Mouse (Mus musculus) common myeloid progenitor, adult 5-6 weeks (primary cell): ENCODE data around the gene Hist1h4n. TPM values are rescaled to one million over a fixed set of nuclear protein-coding genes. Genes with fewer than 3 reads are reported as not detected.
"Not testable (repeated sequence)": the region's sequence is repeated elsewhere in the genome, so short reads cannot be mapped to it uniquely, and the experiment has no call there.

ENCODE experiments used
- ATAC-seq: replicated peaks from 2 replicates; pipeline ENCODE4 v1.8.0; 2016; ENCODE audit warnings: low read depth, mild to moderate bottlenecking, moderate TSS enrichment, inconsistent platforms; ENCODE audit not compliant: poor library complexity, severe bottlenecking
- total RNA-seq: library from RNA; stranded (forward); fragments of 200-1000, 187-1606 nt; gene quantifications from 2 replicates; pipeline ENCODE4 v1.2.3, GENCODE M21; 2017

Gene Hist1h4n
- total RNA-seq, 1 experiment from 2014 or later: 2,940 TPM

DNA sequence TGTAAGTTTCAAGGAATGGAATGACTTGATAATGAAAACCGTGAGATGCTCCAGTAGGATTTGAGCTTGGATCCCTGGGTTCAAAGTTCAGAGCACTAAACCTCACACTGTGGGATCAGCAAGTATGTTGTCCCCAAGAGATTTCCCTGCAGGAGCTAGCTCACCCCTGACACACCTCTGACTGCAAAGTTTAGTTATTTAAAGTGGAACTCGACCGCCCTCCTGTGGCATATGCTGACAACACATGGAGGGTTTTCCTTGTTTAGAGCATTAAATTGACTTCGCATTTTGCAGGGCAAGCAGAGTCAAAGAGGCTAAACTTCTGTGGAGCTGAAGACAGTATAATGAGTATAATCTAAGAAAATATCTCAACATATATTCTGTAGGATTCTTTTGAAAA lies 28.9 kb downstream of the Hist1h4n start:
- peak; percentile 94 for ATAC-seq

DNA sequence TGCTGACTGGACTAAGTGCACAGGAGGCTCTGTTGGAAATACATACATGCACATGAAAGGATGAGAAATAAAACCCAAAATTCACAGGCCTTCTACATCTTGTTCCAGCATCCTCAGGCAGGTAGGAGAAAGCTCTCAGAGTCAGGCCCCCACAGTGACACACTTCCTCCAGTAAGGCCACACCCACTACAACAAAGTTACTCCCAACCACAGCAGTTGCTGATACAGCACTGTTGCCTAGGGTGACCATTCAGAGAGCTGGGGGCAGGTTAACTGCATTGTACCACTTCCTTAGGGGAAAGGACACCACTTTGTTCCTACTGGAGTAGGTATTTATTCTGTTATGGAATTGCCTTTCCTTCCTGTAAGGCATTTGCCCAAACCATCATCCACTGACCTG lies 34.8 kb downstream of the Hist1h4n start:
- peak; percentile 98 for ATAC-seq

DNA sequence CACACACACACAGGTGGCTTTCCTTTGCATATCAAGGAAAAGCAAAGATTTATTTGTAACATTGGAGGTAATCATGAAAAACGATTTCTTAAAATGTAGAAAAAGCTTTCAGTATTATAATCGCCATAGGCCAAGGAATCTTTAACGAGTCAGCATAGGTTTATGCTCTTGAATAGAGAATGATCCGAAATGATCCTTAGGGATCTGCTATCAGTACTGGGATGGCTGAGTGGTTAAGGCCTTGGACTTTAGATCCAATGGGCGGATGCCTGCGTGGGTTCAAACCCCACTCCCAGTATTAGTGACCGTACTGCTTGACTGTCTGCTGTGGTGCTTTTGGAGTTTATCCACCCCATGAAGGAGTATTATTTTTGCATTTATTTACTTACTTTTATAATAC lies 36.4 kb downstream of the Hist1h4n start:
- no peak for ATAC-seq

- ATAC-seq: no peak
These were observed 41.3 kb downstream of the Hist1h4n start for GRCm38 (mm10) chr13:21790601-21791283.

- ATAC-seq: no peak
These were observed 42.1 kb downstream of the Hist1h4n start for GRCm38 (mm10) chr13:21789925-21790324.

GRCm38 (mm10) chr13:21787760-21788593 lies 44.0 kb downstream of the Hist1h4n start:
- no peak for ATAC-seq

GRCm38 (mm10) chr13:21786899-21787629 lies 44.9 kb downstream of the Hist1h4n start, which contains the start of the genes Hist1h2an and Hist1h2bp:
TSS of gene Hist1h2an (minus strand) at chr13:21787218.
TSS of gene Hist1h2bp (plus strand) at chr13:21787461.
- ATAC-seq: peak; percentile 86

GRCm38 (mm10) chr13:21786189-21786898 lies 45.7 kb downstream of the Hist1h4n start:
- no peak for ATAC-seq

DNA sequence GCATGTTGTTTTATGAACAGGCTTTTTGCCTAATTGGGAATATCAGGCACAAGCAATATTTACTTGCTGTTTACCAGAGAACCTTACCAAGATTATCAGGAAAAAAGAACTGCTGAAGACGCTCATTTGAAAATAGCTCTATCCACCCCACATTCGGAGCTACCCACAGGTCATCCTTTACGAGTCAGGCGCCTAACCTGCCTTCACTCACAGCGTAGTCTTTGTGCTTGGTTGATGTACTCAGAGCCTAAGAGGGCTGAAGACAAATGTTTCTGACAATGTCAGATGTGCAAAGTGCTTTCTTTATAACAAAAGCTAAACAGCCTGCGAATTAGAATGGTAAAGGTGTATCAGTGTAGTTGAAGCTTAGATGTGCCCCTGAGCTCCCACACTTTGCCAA lies 47.7 kb downstream of the Hist1h4n start:
- no peak for ATAC-seq

- no peak for ATAC-seq
These were observed 48.2 kb downstream of the Hist1h4n start for GRCm38 (mm10) chr13:21783734-21784161.

DNA sequence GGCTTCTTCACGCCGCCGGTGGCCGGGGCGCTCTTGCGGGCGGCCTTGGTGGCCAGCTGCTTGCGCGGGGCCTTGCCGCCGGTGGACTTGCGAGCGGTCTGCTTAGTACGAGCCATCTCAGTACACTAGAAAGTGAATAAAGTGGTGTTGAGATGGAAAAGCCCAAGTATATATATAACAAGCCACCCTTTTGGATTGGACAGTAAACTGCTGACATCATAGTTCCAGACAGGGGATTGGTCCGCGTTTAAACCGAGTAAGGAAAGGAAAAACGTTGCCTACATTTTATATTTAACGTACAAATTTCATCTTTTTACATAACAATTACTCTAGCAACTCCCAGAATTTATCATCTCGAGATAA lies 48.8 kb downstream of the Hist1h4n start, which contains the start of gene Hist1h3i:
Gene Hist1h3i (minus strand): TSS at position 116 of the 363 bp plus-strand sequence.
- peak; percentile 33 for ATAC-seq

- ATAC-seq: not testable (repeated sequence)
These were observed 49.4 kb downstream of the Hist1h4n start for GRCm38 (mm10) chr13:21782361-21783254.

Other genes starting within 250 kb of the Hist1h4n start
- not detected in 2 replicates for gene Olfr1362, start 218.2 kb downstream of the Hist1h4n start, total RNA-seq
- not detected in 2 replicates for gene Olfr11, start 189.7 kb downstream of the Hist1h4n start, total RNA-seq
- not detected in 2 replicates for gene Olfr1361, start 168.8 kb downstream of the Hist1h4n start, total RNA-seq
- gene Olfr1360, start 154.8 kb downstream of the Hist1h4n start, total RNA-seq: not detected in 2 replicates
- gene Olfr1359, start 134.1 kb downstream of the Hist1h4n start, total RNA-seq: not detected in 2 replicates
- 401 and 517 TPM in 2 replicates for gene Hist1h2bl, start 116.1 kb downstream of the Hist1h4n start, total RNA-seq
- 1,241 and 1,337 TPM in 2 replicates for gene Hist1h2ai, start 115.8 kb downstream of the Hist1h4n start, total RNA-seq
- gene Hist1h3h, start 114.5 kb downstream of the Hist1h4n start, total RNA-seq: 145 and 293 TPM in 2 replicates
- 379 and 469 TPM in 2 replicates for gene Hist1h2bm, start 110.2 kb downstream of the Hist1h4n start, total RNA-seq
- 469 and 581 TPM in 2 replicates for gene Hist1h4j, start 97.1 kb downstream of the Hist1h4n start, total RNA-seq
- gene Hist1h4k, start 81.7 kb downstream of the Hist1h4n start, total RNA-seq: 4,229 and 5,615 TPM in 2 replicates
- gene Hist1h2ak, start 78.4 kb downstream of the Hist1h4n start, total RNA-seq: 950 and 1,047 TPM in 2 replicates
- 1,475 and 1,634 TPM in 2 replicates for gene Hist1h2bn, start 78.1 kb downstream of the Hist1h4n start, total RNA-seq
- gene Hist1h1b, start 51.6 kb downstream of the Hist1h4n start, total RNA-seq: 1,123 and 1,267 TPM in 2 replicates
- 252 and 264 TPM in 2 replicates for gene Hist1h3i, start 48.8 kb downstream of the Hist1h4n start, total RNA-seq
- gene Hist1h2an, start 45.0 kb downstream of the Hist1h4n start, total RNA-seq: 413 and 544 TPM in 2 replicates
- gene Hist1h2bp, start 44.7 kb downstream of the Hist1h4n start, total RNA-seq: 69.7 and 70.4 TPM in 2 replicates
- gene Hist1h2bq, start 22.0 kb downstream of the Hist1h4n start, total RNA-seq: 106 and 143 TPM in 2 replicates
- gene Hist1h2ao, start 21.7 kb downstream of the Hist1h4n start, total RNA-seq: 626 and 966 TPM in 2 replicates
- gene Hist1h4m, start 20.4 kb downstream of the Hist1h4n start, total RNA-seq: 3,201 and 5,019 TPM in 2 replicates
- 1,879 and 2,229 TPM in 2 replicates for gene Hist1h2ap, start 1.3 kb upstream of the Hist1h4n start, total RNA-seq
- gene Hist1h2br, start 1.5 kb upstream of the Hist1h4n start, total RNA-seq: 234 and 268 TPM in 2 replicates
- gene Zfp184, start 112.9 kb upstream of the Hist1h4n start, total RNA-seq: 13.1 and 13.9 TPM in 2 replicates
- gene Pom121l2, start 149.0 kb upstream of the Hist1h4n start, total RNA-seq: not detected in 2 replicates
- gene Prss16, start 177.5 kb upstream of the Hist1h4n start, total RNA-seq: 0.73 and 5.5 TPM in 2 replicates
- gene Hist1h2ah, start 203.4 kb upstream of the Hist1h4n start, total RNA-seq: 208 and 989 TPM in 2 replicates
- gene Hist1h2bk, start 203.7 kb upstream of the Hist1h4n start, total RNA-seq: 1,449 and 1,731 TPM in 2 replicates
- 106 and 144 TPM in 2 replicates for gene Hist1h4i, start 209.2 kb upstream of the Hist1h4n start, total RNA-seq
- gene Hist1h2ag, start 210.7 kb upstream of the Hist1h4n start, total RNA-seq: 689 and 693 TPM in 2 replicates
- gene Hist1h2bj, start 211.0 kb upstream of the Hist1h4n start, total RNA-seq: 591 and 710 TPM in 2 replicates